Mouse (Mus musculus) skeletal muscle tissue, postnatal 0 days (tissue): ENCODE measurements around the gene Hectd2. TPM values are rescaled to one million over a fixed set of nuclear protein-coding genes. Genes with fewer than 3 reads are reported as not detected.

Experiments used
- polyA plus RNA-seq: library from polyadenylated mRNA; unstranded; fragments of >200 nt; fragmentation: Nextera tagmentation; extraction: Ambion mirVana; gene quantifications from 2 replicates; pipeline ENCODE4 v1.2.1, GENCODE M21; 2015

Gene Hectd2
- 1.9 and 2.7 TPM in 2 replicates for polyA plus RNA-seq

GRCm38 (mm10) chr19:36554046-36554784 lies at the start of gene Hectd2:
Hectd2 (plus strand) TSS chr19:36554639.

Other genes starting within 250 kb of the Hectd2 start
- gene Pcgf5, start 206.3 kb upstream of the Hectd2 start, polyA plus RNA-seq = 12.8 and 12.9 TPM in 2 replicates
- gene Ppp1r3c, start 182.0 kb downstream of the Hectd2 start, polyA plus RNA-seq = 39.3 and 41.7 TPM in 2 replicates